Mouse (Mus musculus) heart, embryonic 10.5 days (tissue): ENCODE results near the gene Habp2. TPM values are rescaled to one million over a fixed set of nuclear protein-coding genes. Genes with fewer than 3 reads are reported as not detected.

Source experiments
- DNase-seq: peaks from one replicate; pipeline ENCODE4 v3.0.0-alpha.2; 2017; ENCODE audit warnings: low spot score
- H3K27ac ChIP-seq: fragments of 300-500 bp; sonication (generic); 2 replicates; pipeline ENCODE4 v1.5.1; 2016; ENCODE audit warnings: mild to moderate bottlenecking
- H3K27me3 ChIP-seq: fragments of 300-500 bp; sonication (generic); 2 replicates; pipeline ENCODE4 v1.6.1; 2016; ENCODE audit warnings: mild to moderate bottlenecking; ENCODE audit not compliant: poor library complexity, insufficient read depth, severe bottlenecking
- H3K36me3 ChIP-seq: fragments of 300-500 bp; sonication (generic); 2 replicates; pipeline ENCODE4 v1.6.1; 2016; ENCODE audit warnings: mild to moderate bottlenecking, moderate library complexity
- H3K4me1 ChIP-seq: fragments of 300-500 bp; sonication (generic); 2 replicates; pipeline ENCODE4 v1.6.1; 2016; ENCODE audit warnings: mild to moderate bottlenecking
- H3K4me3 ChIP-seq: fragments of 300-500 bp; sonication (generic); 2 replicates; pipeline ENCODE4 v1.5.1; 2016; ENCODE audit warnings: mild to moderate bottlenecking, moderate library complexity
- H3K9me3 ChIP-seq: fragments of 300-500 bp; sonication (generic); 2 replicates; pipeline ENCODE4 v1.6.1; 2016; ENCODE audit warnings: mild to moderate bottlenecking, moderate library complexity
- WGBS: fragments of 180-500 bp; shearing (Covaris S2); methylation state at CpG from one replicate; pipeline ENCODE4 v1.1.7; 2016; 5-methylcytosine and 5-hydroxymethylcytosine counted together
- polyA plus RNA-seq: library from polyadenylated mRNA; unstranded; fragments of >200 nt; fragmentation: Nextera tagmentation; extraction: Ambion mirVana; gene quantifications from 2 replicates; pipeline ENCODE4 v1.2.1, GENCODE M21; 2016

Gene Habp2
- polyA plus RNA-seq, 1 experiment from 2014 or later = 19.6 TPM

GRCm38 (mm10) chr19:56277140-56277804 is 9.7 kb upstream of the Habp2 start:
- Histone ChIP-seq H3K27me3 (peaks cover 21% of the 10 kb centered on the region; the same call in 1 of the 2 replicates), H3K9me3 (no peaks in the 10 kb centered on the region), H3K4me1 (peaks cover 10% of the 10 kb centered on the region; the same call in 1 of the 2 replicates), H3K36me3 (no peaks in the 10 kb centered on the region), H3K27ac (no peak overlapping the region), H3K4me3 (no peak overlapping the region)
- no peak for DNase-seq
- WGBS = 53% methylated on average over 3 of the region's 3 CpGs

- Histone ChIP-seq H3K27me3 (peaks cover 21% of the 10 kb centered on the region; the same call in 1 of the 2 replicates), H3K9me3 (no peaks in the 10 kb centered on the region), H3K4me1 (peaks cover 7% of the 10 kb centered on the region; the same call in 1 of the 2 replicates), H3K4me3 (no peak overlapping the region), H3K36me3 (no peaks in the 10 kb centered on the region), H3K27ac (no peak overlapping the region)
- 75% methylated on average over 4 of the region's 4 CpGs for WGBS
- DNase-seq = no peak
Observed at GRCm38 (mm10) chr19:56277951-56278350, 9.0 kb upstream of the Habp2 start.

GRCm38 (mm10) chr19:56278366-56278765 is 8.6 kb upstream of the Habp2 start:
- Histone ChIP-seq H3K9me3 (no peaks in the 10 kb centered on the region), H3K27ac (no peak overlapping the region), H3K36me3 (no peaks in the 10 kb centered on the region), H3K4me3 (no peak overlapping the region), H3K27me3 (peaks cover 24% of the 10 kb centered on the region; the same call in 1 of the 2 replicates), H3K4me1 (peaks cover 3% of the 10 kb centered on the region; the same call in 1 of the 2 replicates)
- 70% methylated on average over 11 of the region's 11 CpGs for WGBS
- no peak for DNase-seq

- H3K27ac ChIP-seq = no peak overlapping the region
Observed at GRCm38 (mm10) chr19:56285222-56285621, 1.7 kb upstream of the Habp2 start.

GRCm38 (mm10) chr19:56287580-56288367 is 837 bp downstream of the Habp2 start:
- no peaks in the 10 kb centered on the region for H3K36me3 ChIP-seq
- H3K4me3 ChIP-seq = no peak overlapping the region
- no peak for DNase-seq
- H3K4me1 ChIP-seq = no peaks in the 10 kb centered on the region
- peaks cover 12% of the 10 kb centered on the region for H3K27me3 ChIP-seq
- H3K27ac ChIP-seq = no peak overlapping the region
- WGBS = 78% methylated on average over 15 of the region's 15 CpGs
- H3K9me3 ChIP-seq = no peaks in the 10 kb centered on the region

More at GRCm38 (mm10) chr19:56285222-56285621, 1.7 kb upstream of the Habp2 start:
- Histone ChIP-seq H3K9me3 (no peaks in the 10 kb centered on the region), H3K36me3 (no peaks in the 10 kb centered on the region), H3K4me1 (no peaks in the 10 kb centered on the region), H3K4me3 (no peak overlapping the region), H3K27me3 (peaks cover 12% of the 10 kb centered on the region)
- DNase-seq = no peak
- WGBS = 50% methylated on average over 4 of the region's 4 CpGs

GRCm38 (mm10) chr19:56288436-56288835 is 1.5 kb downstream of the Habp2 start:
- DNase-seq = no peak
- no peak overlapping the region for H3K27ac ChIP-seq
- peaks cover 9% of the 10 kb centered on the region for H3K27me3 ChIP-seq
- no peaks in the 10 kb centered on the region for H3K9me3 ChIP-seq
- no peaks in the 10 kb centered on the region for H3K36me3 ChIP-seq
- no peak overlapping the region for H3K4me3 ChIP-seq
- WGBS = 90% methylated on average over 4 of the region's 4 CpGs
- no peaks in the 10 kb centered on the region for H3K4me1 ChIP-seq

- no peak for DNase-seq
- 84% methylated on average over 8 of the region's 8 CpGs for WGBS
Observed at GRCm38 (mm10) chr19:56289642-56290041, 2.7 kb downstream of the Habp2 start.

GRCm38 (mm10) chr19:56291898-56292297 is 5.0 kb downstream of the Habp2 start:
- DNase-seq = no peak
- peaks cover 4% of the 10 kb centered on the region for H3K27me3 ChIP-seq
- 71% methylated on average over 6 of the region's 6 CpGs for WGBS
- peaks cover 3% of the 10 kb centered on the region; the same call in 1 of the 2 replicates for H3K4me1 ChIP-seq
- no peaks in the 10 kb centered on the region for H3K9me3 ChIP-seq
- H3K36me3 ChIP-seq = no peaks in the 10 kb centered on the region
- no peak overlapping the region for H3K27ac ChIP-seq
- no peak overlapping the region for H3K4me3 ChIP-seq

More at GRCm38 (mm10) chr19:56289642-56290041, 2.7 kb downstream of the Habp2 start:
- H3K27ac ChIP-seq = no peak overlapping the region
- H3K27me3 ChIP-seq = peaks cover 6% of the 10 kb centered on the region
- no peak overlapping the region for H3K4me3 ChIP-seq
- H3K4me1 ChIP-seq = no peaks in the 10 kb centered on the region
- H3K9me3 ChIP-seq = no peaks in the 10 kb centered on the region
- no peaks in the 10 kb centered on the region for H3K36me3 ChIP-seq

GRCm38 (mm10) chr19:56292335-56292734 is 5.4 kb downstream of the Habp2 start:
- 69% methylated on average over 9 of the region's 9 CpGs for WGBS
- no peak for DNase-seq

GRCm38 (mm10) chr19:56294654-56295399 is 7.9 kb downstream of the Habp2 start:
- WGBS = 67% methylated on average over 7 of the region's 7 CpGs
- no peak overlapping the region for H3K27ac ChIP-seq
- no peak overlapping the region for H3K4me3 ChIP-seq
- H3K4me1 ChIP-seq = peaks cover 3% of the 10 kb centered on the region; the same call in 1 of the 2 replicates
- no peaks in the 10 kb centered on the region for H3K9me3 ChIP-seq
- peak; percentile 79 for DNase-seq
- H3K27me3 ChIP-seq = peaks cover 4% of the 10 kb centered on the region
- no peaks in the 10 kb centered on the region for H3K36me3 ChIP-seq

More at GRCm38 (mm10) chr19:56292335-56292734, 5.4 kb downstream of the Habp2 start:
- Histone ChIP-seq H3K27ac (no peak overlapping the region), H3K9me3 (no peaks in the 10 kb centered on the region), H3K36me3 (no peaks in the 10 kb centered on the region), H3K27me3 (peaks cover 4% of the 10 kb centered on the region), H3K4me1 (peaks cover 3% of the 10 kb centered on the region; the same call in 1 of the 2 replicates), H3K4me3 (no peak overlapping the region)

- Histone ChIP-seq H3K4me3 (no peak overlapping the region), H3K27ac (no peak overlapping the region), H3K36me3 (no peaks in the 10 kb centered on the region), H3K9me3 (no peaks in the 10 kb centered on the region), H3K27me3 (peaks cover 4% of the 10 kb centered on the region), H3K4me1 (peaks cover 3% of the 10 kb centered on the region; the same call in 1 of the 2 replicates)
- WGBS = 70% methylated on average over 9 of the region's 9 CpGs
- DNase-seq = no peak
Observed at GRCm38 (mm10) chr19:56296668-56297067, 9.7 kb downstream of the Habp2 start.

GRCm38 (mm10) chr19:56297264-56297663 is 10.3 kb downstream of the Habp2 start:
- no peak for DNase-seq
- WGBS = 66% methylated on average over 3 of the region's 3 CpGs
- Histone ChIP-seq H3K36me3 (no peaks in the 10 kb centered on the region), H3K4me1 (peaks cover 3% of the 10 kb centered on the region; the same call in 1 of the 2 replicates), H3K27ac (no peak overlapping the region), H3K27me3 (peaks cover 4% of the 10 kb centered on the region), H3K4me3 (no peak overlapping the region), H3K9me3 (no peaks in the 10 kb centered on the region)
